Mouse (Mus musculus) ES-E14 (cell line): ENCODE measurements around the gene Aldh1l1. TPM values are rescaled to one million over a fixed set of nuclear protein-coding genes. Genes with fewer than 3 reads are reported as not detected.

Experiments
- DNase-seq: peaks from one replicate; pipeline ENCODE4 v3.0.0-alpha.2; 2013; ENCODE audit warnings: low read depth, low spot score
- H3K27ac ChIP-seq: 2 replicates; pipeline ENCODE4 v1.5.1; 2012; ENCODE audit warnings: low read depth, mild to moderate bottlenecking, low read length, moderate library complexity, mixed read lengths; ENCODE audit not compliant: poor library complexity, insufficient read depth, severe bottlenecking
- H3K36me3 ChIP-seq: 2 replicates; pipeline ENCODE4 v1.6.1; 2012; ENCODE audit warnings: mild to moderate bottlenecking, low read length, moderate library complexity, mixed read lengths; ENCODE audit not compliant: control insufficient read depth, poor library complexity, insufficient read depth, severe bottlenecking
- H3K4me1 ChIP-seq, 2 experiments: fragments of 150-350 bp in 1 of 2; sonication (generic) in 1 of 2; 2 replicates each; pipeline ENCODE4 v1.6.1; 2012; ENCODE audit warnings: low read length in 2 of 2, mild to moderate bottlenecking in 1 of 2, mixed read lengths in 1 of 2; ENCODE audit not compliant: control insufficient read depth in 2 of 2, insufficient read depth in 2 of 2, poor library complexity in 1 of 2
- H3K4me3 ChIP-seq, 2 experiments: fragments of 150-350 bp in 1 of 2; sonication (generic) in 1 of 2; 2 replicates each; pipeline ENCODE4 v1.5.1; 2012; ENCODE audit warnings: low read length in 2 of 2, low read depth in 1 of 2, mild to moderate bottlenecking in 1 of 2, mixed read lengths in 1 of 2; ENCODE audit not compliant: insufficient read depth in 1 of 2, poor library complexity in 1 of 2, severe bottlenecking in 1 of 2
- H3K9ac ChIP-seq: 2 replicates; pipeline ENCODE4 v1.6.1; 2012; ENCODE audit warnings: low read depth, mild to moderate bottlenecking, low read length, mixed read lengths; ENCODE audit not compliant: poor library complexity, insufficient read depth, severe bottlenecking
- H3K9me3 ChIP-seq: fragments of 150-350 bp; sonication (generic); 2 replicates; pipeline ENCODE4 v1.6.1; 2012; ENCODE audit warnings: low read depth, mild to moderate bottlenecking, low read length; ENCODE audit not compliant: control insufficient read depth, insufficient read depth
- CHD2 ChIP-seq: IDR thresholded peaks from 2 replicates; pipeline ENCODE4 v1.6.1; 2014; ENCODE audit warnings: mild to moderate bottlenecking, low read depth, low read length, inconsistent platforms
- HCFC1 ChIP-seq: IDR thresholded peaks from 2 replicates; pipeline ENCODE4 v1.6.1; 2012; ENCODE audit warnings: low read length, inconsistent platforms, borderline replicate concordance; ENCODE audit not compliant: insufficient read depth
- MAFK ChIP-seq: IDR thresholded peaks from 2 replicates; pipeline ENCODE4 v1.6.1; 2014; ENCODE audit warnings: mild to moderate bottlenecking, low read depth, low read length, inconsistent platforms; ENCODE audit not compliant: insufficient read depth
- ZC3H11A ChIP-seq: IDR thresholded peaks from 2 replicates; pipeline ENCODE4 v1.6.1; 2012; ENCODE audit warnings: low read depth, mild to moderate bottlenecking, inconsistent platforms, low read length, borderline replicate concordance
- ZNF384 ChIP-seq: IDR thresholded peaks from 2 replicates; pipeline ENCODE4 v1.6.1; 2012; ENCODE audit warnings: low read depth, low read length, inconsistent platforms
- in situ Hi-C, 2 experiments: fragments of 600-800 bp; cut with MboI; formaldehyde crosslinking; loops; one replicate each; pipeline ENCODE4 v1.15.1; 2025; ENCODE audit warnings: low sequenced_read_pairs in 2 of 2, inconsistent platforms in 1 of 2; ENCODE audit not compliant: unreplicated experiment in 2 of 2
- total RNA-seq: library from RNA; depleted of rRNA; stranded (reverse); fragments of 300-350 nt; gene quantifications from 2 replicates; pipeline ENCODE4 v1.2.3, GENCODE M21; 2012

Gene Aldh1l1
- total RNA-seq, 1 experiment, result 3.9 TPM

GRCm38 (mm10) chr6:90623456-90623836 lies 137.2 kb downstream of the Aldh1l1 start:
- no peak overlapping the region for H3K9ac ChIP-seq
- in situ Hi-C loops, result no loop called here
- DNase-seq, result no peak
- no peak for TF ChIP-seq ZNF384
- no peak for TF ChIP-seq CHD2
- no peak for TF ChIP-seq MAFK
- TF ChIP-seq ZC3H11A, result no peak
- no peak for TF ChIP-seq HCFC1
- H3K9me3 ChIP-seq, result no peaks in the 10 kb centered on the region
- no peak overlapping the region for H3K4me3 ChIP-seq
- no peaks in the 10 kb centered on the region for H3K36me3 ChIP-seq
- H3K4me1 ChIP-seq, result peaks cover 0 to 2% of the 10 kb centered on the region in 2 experiments; a peak in 1 of 4 replicates
- H3K27ac ChIP-seq, result no peak overlapping the region

DNA sequence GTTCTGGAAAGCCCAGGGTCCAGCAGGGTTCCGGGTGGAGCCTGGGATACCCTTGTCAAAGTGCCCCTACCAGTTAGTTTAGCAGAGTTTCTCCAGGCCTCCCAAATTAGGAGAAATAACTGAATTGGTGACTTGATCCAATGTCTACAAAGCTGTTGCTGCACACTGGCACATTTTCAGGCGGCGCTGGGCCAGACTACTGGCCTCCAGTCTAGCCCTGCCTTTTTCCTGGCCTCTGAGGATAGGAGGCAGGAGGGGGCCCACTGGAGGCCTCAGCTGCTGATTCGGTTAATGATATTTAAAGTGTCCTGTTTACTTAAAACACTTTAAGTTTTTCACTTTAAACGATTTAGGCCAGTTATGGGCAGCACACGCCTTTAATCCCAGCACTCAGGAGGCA lies 138.0 kb downstream of the Aldh1l1 start:
- Histone ChIP-seq H3K27ac (no peak overlapping the region), H3K36me3 (no peaks in the 10 kb centered on the region), H3K4me1 (peaks cover 0 to 2% of the 10 kb centered on the region in 2 experiments; a peak in 1 of 4 replicates), H3K4me3 (no peak overlapping the region), H3K9ac (no peak overlapping the region), H3K9me3 (no peaks in the 10 kb centered on the region)
- TF ChIP-seq HCFC1 (no peak), CHD2 (no peak), MAFK (no peak), ZC3H11A (no peak), ZNF384 (no peak)
- in situ Hi-C loops, result no loop called here
- no peak for DNase-seq

GRCm38 (mm10) chr6:90624733-90625132 lies 138.5 kb downstream of the Aldh1l1 start:
- H3K9ac ChIP-seq, result no peak overlapping the region
- H3K4me1 ChIP-seq, result peaks cover 0 to 4% of the 10 kb centered on the region in 2 experiments; a peak in 1 of 4 replicates
- H3K27ac ChIP-seq, result no peak overlapping the region
- DNase-seq, result no peak
- TF ChIP-seq ZNF384 (no peak), MAFK (no peak), CHD2 (no peak), ZC3H11A (no peak), HCFC1 (no peak)
- H3K9me3 ChIP-seq, result no peaks in the 10 kb centered on the region
- no peak overlapping the region for H3K4me3 ChIP-seq
- in situ Hi-C loops, result no loop called here
- no peaks in the 10 kb centered on the region for H3K36me3 ChIP-seq

DNA sequence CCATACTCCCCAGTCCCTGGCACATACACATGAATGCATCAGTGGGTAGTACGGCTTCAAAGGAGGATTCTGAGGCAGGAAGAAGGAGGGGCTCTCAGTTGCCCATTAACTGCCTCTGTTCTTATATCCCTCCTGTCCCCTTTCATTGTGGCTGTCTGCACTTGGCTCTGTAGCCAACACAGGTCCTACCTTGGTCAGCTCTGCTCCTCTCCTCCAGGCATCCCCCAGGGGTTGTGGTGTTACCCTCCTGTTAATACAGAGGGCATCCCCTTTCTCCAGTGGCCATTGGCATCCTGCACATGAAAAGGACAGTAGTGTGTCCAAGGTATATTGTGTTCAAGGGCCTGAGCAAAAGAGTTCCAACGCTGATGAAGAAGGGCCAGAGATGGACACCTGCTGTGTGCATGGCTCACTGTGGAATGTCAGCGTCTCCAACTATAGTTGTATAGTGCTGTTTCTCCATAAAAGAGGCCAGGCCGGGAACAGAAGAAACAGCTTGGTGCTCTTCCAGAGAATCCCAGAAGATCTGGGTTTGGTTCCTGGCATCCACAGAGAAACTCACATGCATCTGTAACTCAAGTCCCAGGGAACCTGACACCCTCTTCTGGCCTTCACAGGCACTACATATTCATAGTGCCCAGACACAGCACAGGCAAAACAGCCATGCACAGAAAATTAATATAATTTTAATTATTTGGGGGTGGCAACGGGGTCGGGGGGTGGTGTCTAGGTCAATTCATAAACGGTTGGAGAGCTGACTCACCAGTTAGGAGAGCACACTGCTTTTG lies 139.2 kb downstream of the Aldh1l1 start:
- no peak overlapping the region for H3K27ac ChIP-seq
- DNase-seq, result no peak
- in situ Hi-C loops, result no loop called here

More for the DNA sequence above, 139.2 kb downstream of the Aldh1l1 start:
- Histone ChIP-seq H3K4me3 (no peak overlapping the region), H3K4me1 (peaks cover 0 to 4% of the 10 kb centered on the region in 2 experiments; a peak in 1 of 4 replicates), H3K9ac (no peak overlapping the region), H3K36me3 (no peaks in the 10 kb centered on the region), H3K9me3 (no peaks in the 10 kb centered on the region)
- TF ChIP-seq HCFC1 (no peak), ZC3H11A (no peak), CHD2 (no peak), ZNF384 (no peak), MAFK (no peak)
